Mouse (Mus musculus) left cerebral cortex, postnatal 4 days (tissue): ENCODE results near the gene Ptgfrn. TPM values are rescaled to one million over a fixed set of nuclear protein-coding genes. Genes with fewer than 3 reads are reported as not detected.

Experiments
- DNase-seq: peaks from one replicate; pipeline ENCODE4 v3.0.0-alpha.2; 2022
- intact Hi-C: fragments of 180-260 bp; cut with DNase I; formaldehyde crosslinking; loops from one replicate; pipeline ENCODE4 v1.15.1; 2025
- total RNA-seq, 2 experiments: library from RNA; stranded (reverse); gene quantifications; 2 replicates each; pipeline ENCODE4 v1.2.3; 2021

Gene Ptgfrn
- total RNA-seq, 2 experiments from 2014 or later, result 60.5 to 62.5 TPM

- DNase-seq, result peak; percentile 28
- intact Hi-C loops, result no loop called here
These were observed 62.3 kb downstream of the Ptgfrn start for GRCm38 (mm10) chr3:101047586-101048275.

- intact Hi-C loops, result no loop called here
- no peak for DNase-seq
These were observed 64.6 kb downstream of the Ptgfrn start for GRCm38 (mm10) chr3:101045431-101045830.

- intact Hi-C loops, result no loop called here
- DNase-seq, result no peak
These were observed 65.4 kb downstream of the Ptgfrn start for GRCm38 (mm10) chr3:101044686-101045085.

- no peak for DNase-seq
- intact Hi-C loops, result no loop called here
These were observed 68.1 kb downstream of the Ptgfrn start for GRCm38 (mm10) chr3:101041997-101042396.

- intact Hi-C loops, result no loop called here
- no peak for DNase-seq
These were observed 72.0 kb downstream of the Ptgfrn start for GRCm38 (mm10) chr3:101037984-101038545.

GRCm38 (mm10) chr3:101036001-101036400 lies 74.1 kb downstream of the Ptgfrn start:
- intact Hi-C loops, result no loop called here
- DNase-seq, result no peak

GRCm38 (mm10) chr3:101034509-101034908 lies 75.6 kb downstream of the Ptgfrn start:
- no peak for DNase-seq
- intact Hi-C loops, result no loop called here

- no peak for DNase-seq
- intact Hi-C loops, result no loop called here
These were observed 76.4 kb downstream of the Ptgfrn start for GRCm38 (mm10) chr3:101033644-101034043.

- intact Hi-C loops, result no loop called here
- no peak for DNase-seq
These were observed 78.5 kb downstream of the Ptgfrn start for GRCm38 (mm10) chr3:101031456-101032142.

GRCm38 (mm10) chr3:101030630-101031029 lies 79.4 kb downstream of the Ptgfrn start:
- intact Hi-C loops, result no loop called here
- no peak for DNase-seq

GRCm38 (mm10) chr3:101029339-101029738 lies 80.7 kb downstream of the Ptgfrn start, which contains the start of gene Cd101:
Gene Cd101, minus strand, starts transcription at chr3:101029556.
- intact Hi-C loops, result no loop called here
- no peak for DNase-seq

- DNase-seq, result no peak
- intact Hi-C loops, result no loop called here
These were observed 83.3 kb downstream of the Ptgfrn start for GRCm38 (mm10) chr3:101026741-101027140.

- intact Hi-C loops, result no loop called here
- no peak for DNase-seq
These were observed 87.1 kb downstream of the Ptgfrn start for GRCm38 (mm10) chr3:101022967-101023366.

GRCm38 (mm10) chr3:101021481-101022051 lies 88.5 kb downstream of the Ptgfrn start:
- no peak for DNase-seq
- intact Hi-C loops, result no loop called here

GRCm38 (mm10) chr3:101021073-101021472 lies 89.0 kb downstream of the Ptgfrn start:
- intact Hi-C loops, result no loop called here
- DNase-seq, result no peak

GRCm38 (mm10) chr3:101018494-101018893 lies 91.6 kb downstream of the Ptgfrn start:
- no peak for DNase-seq

GRCm38 (mm10) chr3:101016050-101016449 lies 94.0 kb downstream of the Ptgfrn start:
- DNase-seq, result no peak
- intact Hi-C loops, result no loop called here

More at GRCm38 (mm10) chr3:101018494-101018893, 91.6 kb downstream of the Ptgfrn start:
- intact Hi-C loops, result no loop called here

- no peak for DNase-seq
- intact Hi-C loops, result no loop called here
These were observed 94.8 kb downstream of the Ptgfrn start for GRCm38 (mm10) chr3:101015254-101015653.

GRCm38 (mm10) chr3:101013536-101013935 lies 96.5 kb downstream of the Ptgfrn start:
- intact Hi-C loops, result no loop called here

GRCm38 (mm10) chr3:101013005-101013404 lies 97.1 kb downstream of the Ptgfrn start:
- no peak for DNase-seq
- intact Hi-C loops, result no loop called here

More at GRCm38 (mm10) chr3:101013536-101013935, 96.5 kb downstream of the Ptgfrn start:
- DNase-seq, result no peak

GRCm38 (mm10) chr3:101012597-101012996 lies 97.5 kb downstream of the Ptgfrn start:
- intact Hi-C loops, result no loop called here
- no peak for DNase-seq
